Mouse (Mus musculus) gastrocnemius, adult 8-10 months (tissue): Measurements from ENCODE around the gene Notch1. TPM values are rescaled to one million over a fixed set of nuclear protein-coding genes. Genes with fewer than 3 reads are reported as not detected.
A peak's percentile ranks its signal among the peaks of the same experiment; 100 is the strongest.

Source experiments
- DNase-seq, 2 experiments: peaks; one replicate each; pipeline ENCODE4 v3.0.0; 2022; ENCODE audit warnings: low spot score in 2 of 2
- microRNA-seq: library from miRNA; unstranded; fragments of <30 nt; microRNA quantifications from one replicate; pipeline ENCODE4 v1.2.0, GENCODE M21; 2022
- total RNA-seq, 4 experiments: library from RNA; stranded (reverse); gene quantifications; 2 replicates each; pipeline ENCODE4 v1.2.4; 2022

Notch1 gene
- total RNA-seq, 4 experiments from 2014 or later, result 4.9 to 7.0 (median 5.2) TPM

GRCm38 (mm10) chr2:26410091-26410490 lies 106.4 kb downstream of the Notch1 start:
- DNase-seq, result no peak

- no peak for DNase-seq
These were observed 107.1 kb downstream of the Notch1 start for GRCm38 (mm10) chr2:26409362-26409761.

- DNase-seq, result peak; percentile 95
These were observed 107.7 kb downstream of the Notch1 start, which contains the start of gene Inpp5e for GRCm38 (mm10) chr2:26408515-26409356. Gene Inpp5e (minus strand): TSS chr2:26409203.

Small RNAs within 50 kb of the gene (microRNA-seq; reads per million reads assigned to microRNA genes)
- not detected for gene Mir6996

Other genes with a start within 250 kb of the Notch1 start
- gene Ccdc187, start 222.1 kb downstream of the Notch1 start, total RNA-seq, result not detected
- 1 to 10 TPM in 3 of 4 experiments, under 1 TPM in 1; 0.75 to 3.6 (median 1.6) TPM for gene Gpsm1, start 201.1 kb downstream of the Notch1 start, total RNA-seq
- 10 to 100 TPM; 19.6 to 21.5 (median 20.6) TPM for gene Dnlz, start 164.6 kb downstream of the Notch1 start, total RNA-seq
- gene Card9, start 155.7 kb downstream of the Notch1 start, total RNA-seq, result under 1 TPM; 0.22 to 0.51 (median 0.47) TPM
- 1 to 10 TPM; 3.0 to 8.2 (median 4.9) TPM for gene Snapc4, start 136.0 kb downstream of the Notch1 start, total RNA-seq
- gene Entr1, start 127.3 kb downstream of the Notch1 start, total RNA-seq, result 10 to 100 TPM; 17.8 to 28.0 (median 24.8) TPM
- 100 to 1,000 TPM; 132 to 147 (median 133) TPM for gene Pmpca, start 127.3 kb downstream of the Notch1 start, total RNA-seq
- gene Inpp5e, start 107.5 kb downstream of the Notch1 start, total RNA-seq, result 1 to 10 TPM; 9.0 to 9.6 (median 9.2) TPM
- gene Sec16a, start 71.4 kb downstream of the Notch1 start, total RNA-seq, result 10 to 100 TPM; 22.2 to 26.6 (median 24.3) TPM
- 10 to 100 TPM; 28.7 to 37.4 (median 31.6) TPM for gene Egfl7, start 63.4 kb upstream of the Notch1 start, total RNA-seq
- not detected for gene Gm20532, start 70.0 kb upstream of the Notch1 start, total RNA-seq
- gene Agpat2, start 87.8 kb upstream of the Notch1 start, total RNA-seq, result 1 to 10 TPM; 2.9 to 8.9 (median 5.6) TPM
- 1 to 10 TPM; 1.3 to 2.1 (median 1.6) TPM for gene Fam69b, start 111.8 kb upstream of the Notch1 start, total RNA-seq
- gene Lcn4, start 154.6 kb upstream of the Notch1 start, total RNA-seq, result not detected